Mouse (Mus musculus) olfactory bulb, adult 2 months (tissue): ENCODE results near the gene Rspry1.

Experiments
- CTCF ChIP-seq: fragments of 200-500 bp; IDR thresholded peaks from 2 replicates; pipeline ENCODE4 v1.5.1; 2012; ENCODE audit warnings: low read depth, mild to moderate bottlenecking, low read length, moderate library complexity; ENCODE audit not compliant: insufficient read depth
- POLR2A ChIP-seq: fragments of 200-500 bp; IDR thresholded peaks from 2 replicates; pipeline ENCODE4 v1.6.1; 2012; ENCODE audit warnings: mild to moderate bottlenecking, low read depth, low read length, moderate library complexity; ENCODE audit not compliant: insufficient read depth

DNA sequence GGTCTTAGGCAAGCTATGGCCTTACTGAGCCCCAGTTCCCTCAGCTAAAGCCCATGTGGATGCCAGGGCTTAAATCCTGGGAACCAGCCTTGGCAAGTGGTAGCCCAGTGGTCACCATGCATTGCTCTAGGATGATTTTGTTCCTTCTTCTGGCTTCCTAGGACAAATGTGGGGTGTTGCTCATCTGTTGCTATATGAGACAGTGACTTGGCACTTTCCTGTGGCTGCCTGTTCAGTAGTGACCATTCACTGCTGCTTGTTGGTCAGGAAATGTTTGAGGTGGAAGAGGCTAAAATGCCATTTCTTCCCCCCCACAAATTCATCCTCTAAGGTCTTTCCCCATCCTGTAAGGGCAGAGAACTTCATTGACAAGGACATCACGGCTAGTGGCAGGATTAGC lies 32.3 kb upstream of the Rspry1 start:
- TF ChIP-seq CTCF = no peak
- TF ChIP-seq POLR2A = no peak
